Mouse (Mus musculus): ENCODE results near the gene Gm21992.

DNA sequence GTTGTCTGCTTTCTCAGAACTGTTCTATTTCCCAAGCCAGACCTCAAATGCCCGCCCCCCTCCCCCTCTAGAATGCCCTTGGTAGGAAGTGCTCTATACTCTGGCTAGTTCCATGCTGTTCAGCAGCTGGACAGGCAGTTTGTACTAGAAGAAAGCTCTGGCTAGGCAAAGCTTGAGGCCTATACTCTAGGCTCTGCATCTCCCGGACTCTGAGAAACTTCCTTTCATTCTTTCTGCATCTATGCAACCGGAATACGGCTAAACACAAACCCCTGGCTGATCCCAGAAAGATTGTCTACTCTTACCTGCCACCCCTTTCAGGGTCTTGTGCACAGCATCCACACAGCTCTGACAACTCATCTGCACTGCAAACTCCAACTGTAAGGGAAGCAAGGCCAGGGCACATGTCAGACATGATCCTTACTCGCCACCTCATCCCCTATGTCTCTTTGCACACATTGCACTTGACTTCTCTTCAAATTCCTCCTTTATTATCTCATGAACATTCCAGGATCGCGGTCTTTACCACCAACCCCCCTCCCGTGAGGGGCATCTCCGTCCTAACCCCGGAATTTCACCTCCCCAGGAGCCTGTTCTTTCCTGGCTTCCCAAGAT is 27.2 kb upstream of the Gm21992 start:
- TF ChIP-seq CTCF (IDR thresholded peaks at IDR 0.05; ENCODE audit: low read depth, low read length) = no peak
- no peak for TF ChIP-seq POLR2A (IDR thresholded peaks at IDR 0.05; ENCODE audit: extremely low read depth, insufficient read depth, low read length)

Measured in liver, adult 2 months (tissue).